Mouse (Mus musculus) ES-E14 (cell line): Measurements from ENCODE around the gene Ski.

ENCODE experiments used
- CHD2 ChIP-seq: IDR thresholded peaks from 2 replicates; pipeline ENCODE4 v1.6.1; 2014; ENCODE audit warnings: mild to moderate bottlenecking, low read depth, low read length, inconsistent platforms
- HCFC1 ChIP-seq: IDR thresholded peaks from 2 replicates; pipeline ENCODE4 v1.6.1; 2012; ENCODE audit warnings: low read length, inconsistent platforms, borderline replicate concordance; ENCODE audit not compliant: insufficient read depth
- MAFK ChIP-seq: IDR thresholded peaks from 2 replicates; pipeline ENCODE4 v1.6.1; 2014; ENCODE audit warnings: mild to moderate bottlenecking, low read depth, low read length, inconsistent platforms; ENCODE audit not compliant: insufficient read depth
- ZC3H11A ChIP-seq: IDR thresholded peaks from 2 replicates; pipeline ENCODE4 v1.6.1; 2012; ENCODE audit warnings: low read depth, mild to moderate bottlenecking, inconsistent platforms, low read length, borderline replicate concordance
- ZNF384 ChIP-seq: IDR thresholded peaks from 2 replicates; pipeline ENCODE4 v1.6.1; 2012; ENCODE audit warnings: low read depth, low read length, inconsistent platforms

- TF ChIP-seq ZNF384 = no peak
- no peak for TF ChIP-seq CHD2
- TF ChIP-seq MAFK = no peak
- no peak for TF ChIP-seq ZC3H11A
- TF ChIP-seq HCFC1 = no peak
Observed at GRCm38 (mm10) chr4:155120583-155120982, 101.8 kb downstream of the Ski start.
